Mouse (Mus musculus): ENCODE data around the gene Sprr2k. TPM values are rescaled to one million over a fixed set of nuclear protein-coding genes. Genes with fewer than 3 reads are reported as not detected.

Gene Sprr2k
- polyA plus RNA-seq (2012; rRNA removed), result not detected in 2 replicates

DNA sequence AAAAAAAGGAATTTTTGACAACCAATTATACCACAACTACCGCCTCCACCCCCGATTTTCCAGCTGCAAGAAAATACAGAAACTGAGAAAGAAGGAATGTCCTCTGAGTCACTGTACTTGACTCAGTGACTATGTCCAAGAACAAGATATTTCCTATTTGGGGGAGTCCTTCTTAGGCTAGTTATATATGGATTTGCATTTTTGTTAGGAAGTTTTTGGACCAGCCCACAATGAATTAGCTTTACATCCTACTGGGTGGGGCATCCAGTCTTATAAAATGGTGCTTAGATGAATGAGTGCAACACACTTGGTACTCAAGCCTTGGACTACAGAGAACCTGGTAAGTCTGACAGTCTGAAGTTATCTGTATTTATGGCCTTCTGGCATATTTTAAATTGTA is at the start of gene Sprr2k:
Sprr2k (plus strand) TSS at position 301 of the 400 bp plus-strand sequence.

DNA sequence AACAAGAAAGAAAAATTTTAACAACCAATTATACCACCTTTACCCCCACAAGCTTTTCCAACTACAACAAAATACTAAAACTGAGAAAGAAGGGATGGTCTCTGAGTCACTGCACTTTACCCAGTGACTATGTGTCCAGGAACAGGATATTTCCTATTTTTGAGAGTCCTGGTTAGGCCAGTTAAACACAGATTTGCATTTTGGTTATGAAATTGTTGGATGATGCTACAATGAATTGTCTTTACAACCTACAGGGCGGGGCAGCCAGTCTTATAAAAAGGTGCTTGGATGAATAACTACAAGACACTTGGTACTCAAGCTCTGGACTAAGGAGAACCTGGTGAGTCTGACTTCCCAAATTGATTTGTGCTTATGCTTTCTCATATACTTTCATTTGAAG is 47.0 kb upstream of the Sprr2k start, which contains the start of gene Sprr2h:
Sprr2h (plus strand) TSS at position 301 of the 400 bp plus-strand sequence.

DNA sequence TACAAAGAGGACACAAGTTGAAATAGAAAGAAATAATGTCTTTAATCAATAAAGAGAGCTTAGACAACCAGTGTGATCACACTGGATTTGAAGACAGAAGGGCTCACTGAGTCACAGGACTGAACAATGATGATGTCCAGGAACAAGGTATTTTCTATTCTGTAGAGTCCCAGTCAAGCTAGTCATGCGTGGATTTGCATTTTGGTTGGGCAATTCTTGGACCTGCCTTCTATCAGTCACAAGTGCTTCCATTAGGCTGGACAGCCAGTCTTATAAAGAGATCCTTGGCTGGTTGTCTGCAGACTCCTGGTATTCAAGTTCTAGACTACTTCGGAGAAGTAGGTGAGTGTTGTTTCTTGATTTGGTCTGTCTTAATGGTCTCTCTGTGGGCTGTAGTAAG is 24.7 kb upstream of the Sprr2k start, which contains the start of gene Sprr2i:
Sprr2i (plus strand) TSS at position 301 of the 400 bp plus-strand sequence.

DNA sequence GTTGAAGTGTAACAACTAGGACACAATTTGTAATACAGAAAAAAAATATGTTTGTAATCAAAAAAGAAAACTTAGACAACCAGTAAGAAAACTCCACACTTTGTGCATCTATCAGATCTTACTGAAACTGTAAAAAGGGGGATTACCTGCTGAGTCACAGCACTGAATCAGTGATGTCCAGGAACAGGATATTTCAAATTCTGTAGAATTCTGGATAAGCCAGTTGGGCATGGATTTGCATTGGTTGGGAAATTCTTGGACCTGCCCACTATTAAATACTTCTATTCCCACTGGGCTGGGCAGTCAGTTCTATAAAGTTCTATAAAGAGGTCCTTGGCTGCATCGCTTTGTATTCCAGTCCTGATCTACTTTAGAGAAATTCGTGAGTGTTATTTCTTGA is 14.6 kb upstream of the Sprr2k start, which contains the start of gene Sprr2j-ps:
Sprr2j-ps (plus strand) TSS at position 301 of the 400 bp plus-strand sequence.

DNA sequence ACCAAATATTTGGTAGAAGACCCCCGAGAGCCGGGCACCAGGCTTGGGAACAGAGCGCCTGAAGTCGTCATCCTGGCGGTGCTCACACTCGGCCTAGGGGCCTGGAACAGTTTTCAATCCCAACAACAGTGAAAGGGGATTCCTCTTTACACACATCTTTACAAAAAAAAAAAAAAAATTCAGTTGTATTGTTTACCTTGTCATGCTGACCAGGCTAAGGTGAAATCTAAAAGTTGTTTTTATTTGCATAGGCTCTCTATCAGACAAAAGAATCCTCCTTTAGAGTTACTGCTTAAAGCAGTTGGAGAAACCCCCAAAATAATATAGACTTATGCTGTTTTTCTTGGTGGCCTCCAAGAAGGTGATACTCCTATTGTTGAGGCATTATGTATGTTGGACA is 3.1 kb upstream of the Sprr2k start, which contains the start of gene Gm9774:
Gm9774 (minus strand) TSS at position 101 of the 400 bp plus-strand sequence.

DNA sequence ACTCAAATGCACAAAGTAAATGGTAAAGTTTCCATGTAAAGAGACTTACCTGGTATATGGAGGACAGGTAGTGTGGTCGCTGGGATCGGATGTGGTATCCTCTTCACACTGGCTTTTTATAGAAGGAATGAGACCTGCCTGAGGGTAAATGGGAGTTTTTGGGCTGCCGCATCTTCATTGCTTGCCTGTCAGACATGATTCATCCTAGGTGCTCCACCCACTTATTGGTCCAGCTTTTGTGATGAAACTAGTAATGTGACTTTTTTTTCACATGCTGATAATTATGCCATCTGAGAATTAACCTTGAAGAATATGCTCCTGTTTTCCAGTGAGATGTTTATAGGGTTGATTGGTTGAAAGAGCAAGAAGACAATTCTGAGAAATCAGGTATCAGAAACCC is 6.3 kb downstream of the Sprr2k start, which contains the start of gene Sprr1b:
Sprr1b (minus strand) TSS at position 101 of the 400 bp plus-strand sequence.

DNA sequence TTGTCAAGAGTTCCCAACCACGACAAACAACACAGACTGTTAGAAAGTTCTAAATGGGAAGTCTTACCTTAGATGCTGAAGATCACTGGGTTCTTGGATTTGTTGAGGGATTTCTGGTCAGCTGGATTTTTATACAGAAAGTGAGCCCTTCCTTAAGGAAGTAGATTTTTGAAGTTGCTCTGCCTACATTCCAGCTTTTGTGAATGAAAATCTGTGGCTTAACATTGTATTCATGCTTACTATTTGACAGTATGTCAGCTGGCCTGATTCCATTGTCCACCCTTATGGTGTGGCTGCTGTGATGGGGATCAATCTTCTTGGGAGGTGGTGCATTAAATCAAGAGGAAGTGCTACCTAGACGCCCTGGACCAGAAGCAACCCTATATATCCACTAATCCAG is 26.2 kb downstream of the Sprr2k start, which contains the start of gene Sprr3:
Sprr3 (minus strand) TSS at position 101 of the 400 bp plus-strand sequence.

Other genes with a start within 250 kb of the Sprr2k start
- gene Sprr2a1, start 216.8 kb upstream of the Sprr2k start, polyA plus RNA-seq (2012; rRNA removed), result 32.7 and 59.6 TPM in 2 replicates
- 23,758 and 55,060 TPM in 2 replicates for gene Sprr2a2, start 216.7 kb upstream of the Sprr2k start, polyA plus RNA-seq (2012; rRNA removed)
- gene Sprr2a3, start 147.2 kb upstream of the Sprr2k start, polyA plus RNA-seq (2012; rRNA removed), result 643 and 812 TPM in 2 replicates
- gene Sprr2b, start 116.0 kb upstream of the Sprr2k start, polyA plus RNA-seq (2012; rRNA removed), result not detected in 2 replicates
- gene Sprr2d, start 93.4 kb upstream of the Sprr2k start, polyA plus RNA-seq (2012; rRNA removed), result not detected in 2 replicates
- gene Sprr2e, start 80.4 kb upstream of the Sprr2k start, polyA plus RNA-seq (2012; rRNA removed), result not detected in 2 replicates
- gene Sprr2f, start 67.4 kb upstream of the Sprr2k start, polyA plus RNA-seq (2012; rRNA removed), result not detected in 2 replicates
- gene Sprr2h, start 46.9 kb upstream of the Sprr2k start, polyA plus RNA-seq (2012; rRNA removed), result 0.22 TPM in 1 of 2 replicates, not detected in the other
- not detected in 2 replicates for gene Sprr2i, start 24.6 kb upstream of the Sprr2k start, polyA plus RNA-seq (2012; rRNA removed)
- gene Sprr2j-ps, start 14.5 kb upstream of the Sprr2k start, polyA plus RNA-seq (2012; rRNA removed), result not detected in 2 replicates
- 4.5 and 8.2 TPM in 2 replicates for gene Gm9774, start 3.2 kb upstream of the Sprr2k start, polyA plus RNA-seq (2012; rRNA removed)
- not detected in 2 replicates for gene Sprr1b, start 6.2 kb downstream of the Sprr2k start, polyA plus RNA-seq (2012; rRNA removed)
- gene Sprr3, start 26.1 kb downstream of the Sprr2k start, polyA plus RNA-seq (2012; rRNA removed), result not detected in 2 replicates
- gene Sprr1a, start 53.3 kb downstream of the Sprr2k start, polyA plus RNA-seq (2012; rRNA removed), result 27.3 and 33.0 TPM in 2 replicates
- gene Sprr4, start 67.9 kb downstream of the Sprr2k start, polyA plus RNA-seq (2012; rRNA removed), result not detected in 2 replicates
- gene 2310046K23Rik, start 101.9 kb downstream of the Sprr2k start, polyA plus RNA-seq (2012; rRNA removed), result not detected in 2 replicates
- not detected in 2 replicates for gene Ivl, start 141.2 kb downstream of the Sprr2k start, polyA plus RNA-seq (2012; rRNA removed)
- not detected in 2 replicates for gene Smcp, start 156.4 kb downstream of the Sprr2k start, polyA plus RNA-seq (2012; rRNA removed)
- gene 2210017I01Rik, start 174.9 kb downstream of the Sprr2k start, polyA plus RNA-seq (2012; rRNA removed), result not detected in 2 replicates
- not detected in 2 replicates for gene Lce6a, start 189.1 kb downstream of the Sprr2k start, polyA plus RNA-seq (2012; rRNA removed)
- gene Lce1a1, start 215.7 kb downstream of the Sprr2k start, polyA plus RNA-seq (2012; rRNA removed), result not detected in 2 replicates
- not detected in 2 replicates for gene Lce1b, start 224.3 kb downstream of the Sprr2k start, polyA plus RNA-seq (2012; rRNA removed)
- gene Lce1a2, start 237.7 kb downstream of the Sprr2k start, polyA plus RNA-seq (2012; rRNA removed), result not detected in 2 replicates
- gene Lce1c, start 246.7 kb downstream of the Sprr2k start, polyA plus RNA-seq (2012; rRNA removed), result not detected in 2 replicates

Data from colon, adult 2 months (tissue).